Mouse (Mus musculus) CH12.LX (cell line): ENCODE results near the gene Cryga. TPM values are rescaled to one million over a fixed set of nuclear protein-coding genes. Genes with fewer than 3 reads are reported as not detected.
A peak's percentile ranks its signal among the peaks of the same experiment; 100 is the strongest.

ENCODE experiments used
- DNase-seq: peaks from one replicate; pipeline ENCODE4 v3.0.0-alpha.2; 2013; ENCODE audit errors: extremely low read depth
- H3K27ac ChIP-seq: 2 replicates; pipeline ENCODE4 v1.5.1; 2012; ENCODE audit warnings: low read depth, mild to moderate bottlenecking, control low read depth, moderate library complexity; ENCODE audit not compliant: insufficient read depth
- H3K27me3 ChIP-seq: replicated peaks from 2 replicates; pipeline ENCODE3; 2012; ENCODE audit warnings: inconsistent platforms
- H3K36me3 ChIP-seq, 2 experiments: replicated peaks in 1 of 2; 2 replicates each; pipeline versions ENCODE3 to v1.6.1; 2012; ENCODE audit warnings: inconsistent platforms in 1 of 2, low read length in 1 of 2, mild to moderate bottlenecking in 1 of 2, mixed read lengths in 1 of 2, moderate library complexity in 1 of 2; ENCODE audit not compliant: control insufficient read depth in 1 of 2, insufficient read depth in 1 of 2
- H3K4me1 ChIP-seq, 2 experiments: 2 replicates each; pipeline ENCODE4 v1.6.1; 2012; ENCODE audit warnings: inconsistent platforms in 1 of 2, moderate library complexity in 1 of 2; ENCODE audit not compliant: insufficient read depth in 2 of 2, control insufficient read depth in 1 of 2
- H3K4me2 ChIP-seq: 2 replicates; pipeline ENCODE4 v1.6.1; 2012; ENCODE audit warnings: low read depth, mild to moderate bottlenecking, control low read depth; ENCODE audit not compliant: poor library complexity, insufficient read depth, severe bottlenecking
- H3K4me3 ChIP-seq, 3 experiments: fragments of 150-350 bp in 1 of 3; sonication (generic) in 1 of 3; replicated peaks in 1 of 3; 2 replicates each; pipeline versions ENCODE3 to v1.5.1; 2011 to 2012; ENCODE audit warnings: low read depth in 2 of 3, low read length in 2 of 3, mild to moderate bottlenecking in 2 of 3, moderate library complexity in 2 of 3, control low read depth in 1 of 3, improper control_type of control experiment in 1 of 3, inconsistent platforms in 1 of 3, mixed read lengths in 1 of 3; ENCODE audit not compliant: poor library complexity in 1 of 3
- H3K79me2 ChIP-seq: replicated peaks from 2 replicates; pipeline ENCODE4 v1.6.1; 2012; ENCODE audit warnings: mild to moderate bottlenecking, moderate library complexity; ENCODE audit not compliant: control insufficient read depth, poor library complexity, insufficient read depth, severe bottlenecking; ENCODE audit errors: extremely low read depth
- H3K9ac ChIP-seq: 2 replicates; pipeline ENCODE4 v1.6.1; 2012; ENCODE audit warnings: low read depth, mild to moderate bottlenecking, control low read depth, moderate library complexity; ENCODE audit not compliant: insufficient read depth
- H3K9me3 ChIP-seq: replicated peaks from 2 replicates; pipeline ENCODE3; 2012; ENCODE audit warnings: low read length, inconsistent platforms, mixed read lengths
- BHLHE40 ChIP-seq: IDR thresholded peaks from 2 replicates; pipeline ENCODE4 v1.6.1; 2011; ENCODE audit warnings: mild to moderate bottlenecking, low read depth, low read length, improper control_type of control experiment
- CHD1 ChIP-seq: IDR thresholded peaks from 2 replicates; pipeline ENCODE4 v1.6.1; 2012; ENCODE audit warnings: low read depth, low read length, improper control_type of control experiment, inconsistent platforms
- CTCF ChIP-seq, 2 experiments: IDR thresholded peaks in 1 of 2; conservative IDR thresholded peaks in 1 of 2; 2 replicates each; pipeline ENCODE4 v1.5.1; 2011 to 2012; ENCODE audit warnings: low read depth in 2 of 2, low read length in 2 of 2, improper control_type of control experiment in 1 of 2, inconsistent platforms in 1 of 2, mild to moderate bottlenecking in 1 of 2, moderate library complexity in 1 of 2
- E2F4 ChIP-seq: IDR thresholded peaks from 2 replicates; pipeline ENCODE4 v1.6.1; 2011; ENCODE audit warnings: low read depth, low read length, improper control_type of control experiment; ENCODE audit not compliant: insufficient replicate concordance
- ELF1 ChIP-seq: IDR thresholded peaks from 2 replicates; pipeline ENCODE4 v1.6.1; 2014; ENCODE audit warnings: low read depth, mild to moderate bottlenecking, inconsistent platforms, low read length, improper control_type of control experiment
- EP300 ChIP-seq: IDR thresholded peaks from 2 replicates; pipeline ENCODE4 v1.6.1; 2011; ENCODE audit warnings: low read length, improper control_type of control experiment
- ETS1 ChIP-seq: conservative IDR thresholded peaks from 2 replicates; pipeline ENCODE4 v1.6.1; 2012; ENCODE audit warnings: low read depth, mild to moderate bottlenecking, inconsistent platforms, low read length, improper control_type of control experiment, moderate library complexity
- GABPA ChIP-seq: IDR thresholded peaks from 2 replicates; pipeline ENCODE4 v1.6.1; 2012; ENCODE audit warnings: low read depth, low read length, improper control_type of control experiment, inconsistent platforms; ENCODE audit not compliant: insufficient replicate concordance
- HCFC1 ChIP-seq: IDR thresholded peaks from 2 replicates; pipeline ENCODE4 v1.6.1; 2012; ENCODE audit warnings: low read depth, mild to moderate bottlenecking, inconsistent platforms, low read length, improper control_type of control experiment
- IRF4 ChIP-seq: IDR thresholded peaks from 2 replicates; pipeline ENCODE4 v1.6.1; 2014; ENCODE audit warnings: low read depth, mild to moderate bottlenecking, inconsistent platforms, low read length, improper control_type of control experiment
- JUN ChIP-seq: IDR thresholded peaks from 2 replicates; pipeline ENCODE4 v1.6.1; 2011; ENCODE audit warnings: low read depth, mild to moderate bottlenecking, low read length, improper control_type of control experiment, moderate library complexity; ENCODE audit not compliant: insufficient read depth
- JUND ChIP-seq: conservative IDR thresholded peaks from 2 replicates; pipeline ENCODE4 v1.6.1; 2011; ENCODE audit warnings: low read depth, low read length, improper control_type of control experiment
- KAT2A ChIP-seq: IDR thresholded peaks from 2 replicates; pipeline ENCODE4 v1.6.1; 2012; ENCODE audit warnings: low read length, improper control_type of control experiment, inconsistent platforms; ENCODE audit not compliant: insufficient replicate concordance
- MAFK ChIP-seq: IDR thresholded peaks from 2 replicates; pipeline ENCODE4 v1.6.1; 2011; ENCODE audit warnings: low read length, improper control_type of control experiment; ENCODE audit not compliant: insufficient replicate concordance
- MAX ChIP-seq: IDR thresholded peaks from 2 replicates; pipeline ENCODE4 v1.6.1; 2011; ENCODE audit warnings: low read length, improper control_type of control experiment
- MEF2A ChIP-seq: IDR thresholded peaks from 2 replicates; pipeline ENCODE4 v1.6.1; 2014; ENCODE audit warnings: low read depth, mild to moderate bottlenecking, inconsistent platforms, low read length, improper control_type of control experiment, borderline replicate concordance
- MXI1 ChIP-seq: IDR thresholded peaks from 2 replicates; pipeline ENCODE4 v1.6.1; 2011; ENCODE audit warnings: mild to moderate bottlenecking, low read depth, low read length, improper control_type of control experiment
- MYC ChIP-seq: IDR thresholded peaks from 2 replicates; pipeline ENCODE4 v1.6.1; 2011; ENCODE audit warnings: low read depth, mild to moderate bottlenecking, improper control_type of control experiment, low read length
- PAX5 ChIP-seq: IDR thresholded peaks from 2 replicates; pipeline ENCODE4 v1.6.1; 2012; ENCODE audit warnings: low read length, inconsistent platforms, mixed read lengths
- POLR2AphosphoS2 ChIP-seq: IDR thresholded peaks from 2 replicates; pipeline ENCODE4 v1.6.1; 2011; ENCODE audit warnings: low read depth, low read length, improper control_type of control experiment
- RAD21 ChIP-seq: IDR thresholded peaks from 2 replicates; pipeline ENCODE4 v1.6.1; 2011; ENCODE audit warnings: low read depth, mild to moderate bottlenecking, low read length, improper control_type of control experiment, moderate library complexity
- RCOR1 ChIP-seq: conservative IDR thresholded peaks from 2 replicates; pipeline ENCODE4 v1.6.1; 2012; ENCODE audit warnings: low read depth, mild to moderate bottlenecking, inconsistent platforms, low read length, improper control_type of control experiment
- SMC3 ChIP-seq: IDR thresholded peaks from 2 replicates; pipeline ENCODE4 v1.6.1; 2011; ENCODE audit warnings: low read depth, low read length, improper control_type of control experiment
- TCF12 ChIP-seq: IDR thresholded peaks from 2 replicates; pipeline ENCODE4 v1.6.1; 2014; ENCODE audit warnings: low read depth, mild to moderate bottlenecking, inconsistent platforms, low read length, improper control_type of control experiment
- UBTF ChIP-seq: IDR thresholded peaks from 2 replicates; pipeline ENCODE4 v1.6.1; 2012; ENCODE audit warnings: low read depth, mild to moderate bottlenecking, inconsistent platforms, low read length, improper control_type of control experiment, moderate library complexity
- USF1 ChIP-seq: IDR thresholded peaks from 2 replicates; pipeline ENCODE4 v1.6.1; 2014; ENCODE audit warnings: low read depth, mild to moderate bottlenecking, inconsistent platforms, low read length, improper control_type of control experiment
- ZC3H11A ChIP-seq: IDR thresholded peaks from 2 replicates; pipeline ENCODE4 v1.6.1; 2012; ENCODE audit warnings: low read depth, mild to moderate bottlenecking, inconsistent platforms, low read length, improper control_type of control experiment
- ZMIZ1 ChIP-seq: IDR thresholded peaks from 2 replicates; pipeline ENCODE4 v1.6.1; 2012; ENCODE audit warnings: low read depth, mild to moderate bottlenecking, inconsistent platforms, low read length, improper control_type of control experiment
- ZNF384 ChIP-seq: IDR thresholded peaks from 2 replicates; pipeline ENCODE4 v1.6.1; 2012; ENCODE audit warnings: low read depth, low read length, improper control_type of control experiment, inconsistent platforms
- dilution Hi-C: fragments of 300-500 bp; cut with MboI; formaldehyde crosslinking; loops from 2 replicates; pipeline ENCODE4 v1.14.3; 2020; ENCODE audit warnings: low sequenced_read_pairs; ENCODE audit not compliant: extremely low pct_unique_long_range_greater_than_20kb, extremely low pct_ligation_motif_present
- in situ Hi-C: fragments of 300-500 bp; cut with MboI; formaldehyde crosslinking; loops from 3 replicates; pipeline ENCODE4 v1.14.3; 2019; ENCODE audit warnings: low sequenced_read_pairs, low pct_ligation_motif_present, low pct_unique_long_range_greater_than_20kb, mixed read lengths
- polyA plus RNA-seq: library from polyadenylated mRNA; unstranded; fragments of >175 nt; gene quantifications from 2 replicates; pipeline ENCODE4 v1.2.1, GENCODE M21; 2012; ENCODE audit warnings: low read depth; ENCODE audit not compliant: insufficient read length
- total RNA-seq, 2 experiments: library from RNA; depleted of rRNA; stranded (reverse); fragments of 300-350 nt in 1 of 2; fragments of >200 nt in 1 of 2; gene quantifications; 2 replicates each; pipeline ENCODE4 v1.2.3; 2012 to 2014

The Cryga gene
- total and polyA plus RNA-seq, 3 experiments, result not detected

GRCm38 (mm10) chr1:65112807-65113196 lies 9.6 kb upstream of the Cryga start:
- no peaks in the 10 kb centered on the region for H3K9me3 ChIP-seq
- peaks cover 0 to 21% of the 10 kb centered on the region in 2 experiments; a peak in 2 of 4 replicates for H3K4me1 ChIP-seq
- no peak overlapping the region for H3K4me2 ChIP-seq
- no peaks in the 10 kb centered on the region for H3K79me2 ChIP-seq
- H3K9ac ChIP-seq, result no peak overlapping the region
- no peak overlapping the region for H3K27ac ChIP-seq
- no peaks in the 10 kb centered on the region for H3K27me3 ChIP-seq
- no peaks in the 10 kb centered on the region for H3K36me3 ChIP-seq
- no peak for DNase-seq
- dilution Hi-C loops, result no loop called here
- TF ChIP-seq CHD1, result no peak
- TF ChIP-seq EP300, result no peak
- no peak for TF ChIP-seq USF1
- TF ChIP-seq JUN, result no peak
- no peak for TF ChIP-seq UBTF
- TF ChIP-seq RCOR1, result no peak
- TF ChIP-seq SMC3, result no peak
- TF ChIP-seq JUND, result no peak
- no peak for TF ChIP-seq POLR2AphosphoS2
- TF ChIP-seq GABPA, result no peak
- TF ChIP-seq MEF2A, result no peak
- TF ChIP-seq E2F4, result no peak
- TF ChIP-seq TCF12, result no peak
- no peak overlapping the region for H3K4me3 ChIP-seq
- in situ Hi-C loops, result loop anchor here (10.0 kb wide), 1 partner anchor 62 kb away; no protein-coding TSS in a partner anchor

DNA sequence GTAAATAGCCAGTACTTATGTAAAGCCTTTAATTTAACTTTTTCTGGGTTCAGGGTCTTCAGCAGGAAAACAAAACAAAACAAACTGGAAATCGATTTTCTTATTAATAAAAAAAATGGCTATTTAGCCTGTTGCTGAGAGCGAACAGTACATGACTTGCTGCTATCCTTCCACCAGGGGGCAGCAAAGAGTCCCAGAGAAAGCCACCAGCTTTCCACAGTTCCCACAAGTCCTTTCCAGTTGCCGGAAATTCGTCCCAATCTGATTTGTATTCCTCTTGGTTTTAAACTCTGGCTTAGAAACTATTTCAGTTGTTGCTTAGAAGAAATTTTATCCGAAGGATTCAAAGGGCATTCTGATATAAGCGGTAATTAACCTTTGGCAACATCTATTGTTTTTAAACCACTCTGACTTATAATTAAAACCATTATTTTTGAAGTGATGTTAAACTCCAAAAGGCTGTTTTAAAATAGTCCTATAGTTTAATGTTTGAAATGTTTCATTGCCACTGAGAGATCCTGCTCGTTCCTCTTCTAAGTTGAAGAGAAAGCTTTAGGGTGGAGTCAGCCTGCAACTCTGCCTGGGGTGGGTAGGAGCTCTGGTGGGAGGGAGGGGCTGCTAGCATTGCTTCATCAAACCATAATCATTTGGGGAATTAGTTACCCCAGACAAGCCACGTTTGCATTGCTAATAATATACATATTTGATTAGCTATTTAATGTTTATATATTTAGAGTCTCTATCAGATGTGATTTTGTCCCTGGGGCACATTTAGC lies 9.0 kb upstream of the Cryga start:
- H3K79me2 ChIP-seq, result no peaks in the 10 kb centered on the region
- H3K27ac ChIP-seq, result no peak overlapping the region
- H3K9me3 ChIP-seq, result no peaks in the 10 kb centered on the region
- no peaks in the 10 kb centered on the region for H3K36me3 ChIP-seq
- in situ Hi-C loops, result loop anchor here (10.0 kb wide), 1 partner anchor 63 kb away; no protein-coding TSS in a partner anchor
- peak; percentile 80 for DNase-seq
- no peaks in the 10 kb centered on the region for H3K27me3 ChIP-seq
- H3K9ac ChIP-seq, result no peak overlapping the region
- H3K4me1 ChIP-seq, result peaks cover 0 to 22% of the 10 kb centered on the region in 2 experiments; a peak in 2 of 4 replicates
- TF ChIP-seq BHLHE40, result no peak
- no peak for TF ChIP-seq MYC
- TF ChIP-seq KAT2A, result no peak
- TF ChIP-seq E2F4, result no peak
- TF ChIP-seq RAD21, result peak; percentile 53
- TF ChIP-seq CHD1, result no peak
- TF ChIP-seq JUN, result no peak
- peak; percentile 84 to 86 for TF ChIP-seq CTCF (conservative IDR thresholded peaks at IDR 0.05 in 1 of 2, IDR thresholded peaks at IDR 0.05 in 1 of 2; ENCODE audit: low read depth in 2 of 2, low read length in 2 of 2)
- no peak for TF ChIP-seq PAX5
- TF ChIP-seq TCF12, result no peak
- TF ChIP-seq HCFC1, result no peak
- no peak for TF ChIP-seq GABPA
- no peak for TF ChIP-seq POLR2AphosphoS2
- no peak for TF ChIP-seq MAFK
- TF ChIP-seq ELF1, result no peak
- TF ChIP-seq RCOR1, result no peak
- TF ChIP-seq ETS1, result no peak
- no peak for TF ChIP-seq ZMIZ1
- TF ChIP-seq MXI1, result no peak
- no peak for TF ChIP-seq MAX
- TF ChIP-seq UBTF, result no peak
- peak; percentile 72 for TF ChIP-seq ZNF384
- TF ChIP-seq EP300, result no peak
- TF ChIP-seq IRF4, result no peak
- TF ChIP-seq SMC3, result peak; percentile 72
- TF ChIP-seq ZC3H11A, result no peak
- no peak overlapping the region for H3K4me3 ChIP-seq
- no peak overlapping the region for H3K4me2 ChIP-seq
- dilution Hi-C loops, result no loop called here
